Mouse (Mus musculus): ENCODE data around the gene Gpr153. TPM values are rescaled to one million over a fixed set of nuclear protein-coding genes. Genes with fewer than 3 reads are reported as not detected.

Gene Gpr153
- total and polyA plus RNA-seq, 3 experiments: 0.08 TPM; not detected in 2

- TF ChIP-seq BHLHE40 (IDR thresholded peaks at IDR 0.05; ENCODE audit: borderline replicate concordance, low read depth, low read length) (no peak), ZNF384 (IDR thresholded peaks at IDR 0.05; ENCODE audit: low read depth, low read length) (no peak)
Observed at GRCm38 (mm10) chr4:152247195-152247594, 26.8 kb upstream of the Gpr153 start (continued).

- H3K36me3 ChIP-seq (ENCODE audit: control insufficient read depth in 1 of 2, insufficient read depth in 2 of 2, low read length in 2 of 2): peaks cover 2 to 17% of the 10 kb centered on the region in 2 experiments; a peak in 3 of 4 replicates
Observed at GRCm38 (mm10) chr4:152250615-152251014, 23.4 kb upstream of the Gpr153 start.

GRCm38 (mm10) chr4:152253183-152253759 is 20.8 kb upstream of the Gpr153 start:
- Histone ChIP-seq H3K36me3 (ENCODE audit: control insufficient read depth in 1 of 2, insufficient read depth in 2 of 2, low read length in 2 of 2) (peaks cover 2 to 3% of the 10 kb centered on the region in 2 experiments; a peak in 3 of 4 replicates), H3K79me2 (ENCODE audit: control insufficient read depth, insufficient read depth, low read length, poor library complexity) (no peaks in the 10 kb centered on the region), H3K4me1 (ENCODE audit: control insufficient read depth in 1 of 2, insufficient read depth in 2 of 2, low read length in 2 of 2) (peaks cover 0 to 7% of the 10 kb centered on the region in 2 experiments; a peak in 1 of 4 replicates), H3K27ac (ENCODE audit: control insufficient read depth, low read depth, low read length) (no peak overlapping the region), H3K4me3 (ENCODE audit: control insufficient read depth in 1 of 2, insufficient read depth in 1 of 2, low read depth in 2 of 2, low read length in 2 of 2) (no peak overlapping the region), H3K27me3 (ENCODE audit: control insufficient read depth in 1 of 2, insufficient read depth in 2 of 2, low read length in 2 of 2) (no peaks in the 10 kb centered on the region), H3K9me3 (replicated peaks; ENCODE audit: insufficient read depth, low read length) (no peaks in the 10 kb centered on the region), H3K9ac (ENCODE audit: control insufficient read depth, low read depth, low read length, poor library complexity, severe bottlenecking) (no peak overlapping the region)
- TF ChIP-seq TAL1 (IDR thresholded peaks at IDR 0.05; ENCODE audit: low read length): no peak
- no peak for TF ChIP-seq MAFK (IDR thresholded peaks at IDR 0.05; ENCODE audit: borderline replicate concordance, low read depth, low read length)
- TF ChIP-seq NELFE (IDR thresholded peaks at IDR 0.05; ENCODE audit: low read depth, low read length): no peak
- TF ChIP-seq CTCF (IDR thresholded peaks at IDR 0.05 in 2 of 3, conservative IDR thresholded peaks at IDR 0.05 in 1 of 3; ENCODE audit: control insufficient read depth in 1 of 3, insufficient read depth in 1 of 3, low read depth in 2 of 3, low read length in 3 of 3, poor library complexity in 1 of 3, severe bottlenecking in 1 of 3): no peak
- no peak for DNase-seq (ENCODE audit: low read depth, low spot score)

More at GRCm38 (mm10) chr4:152250615-152251014, 23.4 kb upstream of the Gpr153 start:
- Histone ChIP-seq H3K9ac (ENCODE audit: control insufficient read depth, low read depth, low read length, poor library complexity, severe bottlenecking) (no peak overlapping the region), H3K4me1 (ENCODE audit: control insufficient read depth in 1 of 2, insufficient read depth in 2 of 2, low read length in 2 of 2) (peaks cover 9 to 18% of the 10 kb centered on the region in 2 experiments; a peak in 3 of 4 replicates), H3K9me3 (replicated peaks; ENCODE audit: insufficient read depth, low read length) (no peaks in the 10 kb centered on the region), H3K27me3 (ENCODE audit: control insufficient read depth in 1 of 2, insufficient read depth in 2 of 2, low read length in 2 of 2) (no peaks in the 10 kb centered on the region), H3K79me2 (ENCODE audit: control insufficient read depth, insufficient read depth, low read length, poor library complexity) (no peaks in the 10 kb centered on the region), H3K4me3 (ENCODE audit: control insufficient read depth in 1 of 2, insufficient read depth in 1 of 2, low read depth in 2 of 2, low read length in 2 of 2) (no peak overlapping the region), H3K27ac (ENCODE audit: control insufficient read depth, low read depth, low read length) (no peak overlapping the region)
- no peak for TF ChIP-seq CHD2 (IDR thresholded peaks at IDR 0.05; ENCODE audit: low read length)
- TF ChIP-seq MAZ (IDR thresholded peaks at IDR 0.05; ENCODE audit: low read depth, low read length): no peak
- no peak for TF ChIP-seq GABPA (IDR thresholded peaks at IDR 0.05; ENCODE audit: low read depth, low read length)
- TF ChIP-seq ZKSCAN1 (IDR thresholded peaks at IDR 0.05; ENCODE audit: low read depth, low read length): no peak
- TF ChIP-seq UBTF (IDR thresholded peaks at IDR 0.05; ENCODE audit: borderline replicate concordance, insufficient read depth, low read depth, low read length): no peak
- TF ChIP-seq BHLHE40 (IDR thresholded peaks at IDR 0.05; ENCODE audit: borderline replicate concordance, low read depth, low read length): no peak
- TF ChIP-seq SMC3 (IDR thresholded peaks at IDR 0.05; ENCODE audit: low read depth, low read length): no peak
- no peak for TF ChIP-seq ZC3H11A (IDR thresholded peaks at IDR 0.05; ENCODE audit: low read depth, low read length)
- no peak for TF ChIP-seq E2F4 (IDR thresholded peaks at IDR 0.05; ENCODE audit: borderline replicate concordance, low read depth, low read length)
- TF ChIP-seq USF2 (IDR thresholded peaks at IDR 0.05; ENCODE audit: borderline replicate concordance in 1 of 2, insufficient read depth in 1 of 2, low read depth in 1 of 2, low read length in 2 of 2): no peak
- TF ChIP-seq USF1 (IDR thresholded peaks at IDR 0.05; ENCODE audit: low read depth, low read length): no peak
- TF ChIP-seq TCF12 (IDR thresholded peaks at IDR 0.05; ENCODE audit: low read depth, low read length): no peak
- TF ChIP-seq POLR2A (IDR thresholded peaks at IDR 0.05; ENCODE audit: control insufficient read depth in 1 of 2, insufficient read depth in 1 of 2, low read depth in 1 of 2, low read length in 2 of 2, poor library complexity in 1 of 2): no peak
- no peak for TF ChIP-seq ETS1 (IDR thresholded peaks at IDR 0.05; ENCODE audit: low read depth, low read length)
- no peak for TF ChIP-seq TBP (IDR thresholded peaks at IDR 0.05; ENCODE audit: low read depth, low read length)
- TF ChIP-seq HCFC1 (IDR thresholded peaks at IDR 0.05; ENCODE audit: low read depth, low read length): no peak
- TF ChIP-seq NELFE (IDR thresholded peaks at IDR 0.05; ENCODE audit: low read depth, low read length): no peak
- TF ChIP-seq JUND (IDR thresholded peaks at IDR 0.05; ENCODE audit: low read depth, low read length): no peak
- no peak for DNase-seq (ENCODE audit: low read depth, low spot score)

Measured in MEL (cell line).